Mouse (Mus musculus) thymus, adult 2 months (tissue): ENCODE data around the gene Agfg1. TPM values are rescaled to one million over a fixed set of nuclear protein-coding genes. Genes with fewer than 3 reads are reported as not detected.

Experiments
- DNase-seq: peaks from one replicate; pipeline ENCODE4 v3.0.0; 2021
- H3K27ac ChIP-seq: fragments of 200-500 bp; 2 replicates; pipeline ENCODE4 v1.5.1; 2012; ENCODE audit warnings: low read length, control low read depth; ENCODE audit not compliant: control insufficient read depth, insufficient read depth
- H3K27me3 ChIP-seq: fragments of 200-500 bp; 2 replicates; pipeline ENCODE4 v1.6.1; 2012; ENCODE audit warnings: mild to moderate bottlenecking, low read length, moderate library complexity, mixed read lengths; ENCODE audit not compliant: control insufficient read depth, insufficient read depth
- H3K36me3 ChIP-seq: fragments of 200-500 bp; 2 replicates; pipeline ENCODE4 v1.6.1; 2012; ENCODE audit warnings: mild to moderate bottlenecking, low read length, moderate library complexity; ENCODE audit not compliant: control insufficient read depth, insufficient read depth
- H3K4me1 ChIP-seq: fragments of 200-500 bp; replicated peaks from 2 replicates; pipeline ENCODE4 v1.6.1; 2012; ENCODE audit warnings: low read length; ENCODE audit not compliant: control insufficient read depth, insufficient read depth
- H3K4me3 ChIP-seq: fragments of 200-500 bp; 2 replicates; pipeline ENCODE4 v1.5.1; 2012; ENCODE audit warnings: mild to moderate bottlenecking, low read length, control low read depth, moderate library complexity; ENCODE audit not compliant: control insufficient read depth, insufficient read depth
- CTCF ChIP-seq: fragments of 200-500 bp; IDR thresholded peaks from 2 replicates; pipeline ENCODE4 v1.5.1; 2012; ENCODE audit warnings: mild to moderate bottlenecking, control low read depth, low read length, moderate library complexity, borderline replicate concordance; ENCODE audit not compliant: control insufficient read depth, poor library complexity, insufficient read depth; ENCODE audit errors: extremely low read depth
- POLR2A ChIP-seq: fragments of 200-500 bp; IDR thresholded peaks from 2 replicates; pipeline ENCODE4 v1.6.1; 2012; ENCODE audit warnings: mild to moderate bottlenecking, low read length, control low read depth, moderate library complexity; ENCODE audit not compliant: control insufficient read depth, poor library complexity, insufficient read depth; ENCODE audit errors: extremely low read depth
- WGBS: fragments of 180-500 bp; shearing (Covaris S2); methylation state at CpG from one replicate; pipeline ENCODE4 v1.1.7; 2018; 5-methylcytosine and 5-hydroxymethylcytosine counted together
- polyA plus RNA-seq: library from polyadenylated mRNA; depleted of rRNA; stranded (reverse); fragments of >200 nt; gene quantifications from 2 replicates; pipeline ENCODE4 v1.2.3, GENCODE M21; 2012

The Agfg1 gene
- polyA plus RNA-seq, 1 experiment: 75.4 TPM

GRCm38 (mm10) chr1:82806391-82806790 is 32.9 kb upstream of the Agfg1 start:
- no peak overlapping the region for H3K27ac ChIP-seq
- H3K27me3 ChIP-seq: no peaks in the 10 kb centered on the region
- no peak overlapping the region for H3K4me3 ChIP-seq
- WGBS: 98% methylated on average over 8 of the region's 8 CpGs
- H3K4me1 ChIP-seq: peaks cover 8% of the 10 kb centered on the region
- no peak for TF ChIP-seq CTCF
- no peak for TF ChIP-seq POLR2A
- DNase-seq: no peak
- no peaks in the 10 kb centered on the region for H3K36me3 ChIP-seq

DNA sequence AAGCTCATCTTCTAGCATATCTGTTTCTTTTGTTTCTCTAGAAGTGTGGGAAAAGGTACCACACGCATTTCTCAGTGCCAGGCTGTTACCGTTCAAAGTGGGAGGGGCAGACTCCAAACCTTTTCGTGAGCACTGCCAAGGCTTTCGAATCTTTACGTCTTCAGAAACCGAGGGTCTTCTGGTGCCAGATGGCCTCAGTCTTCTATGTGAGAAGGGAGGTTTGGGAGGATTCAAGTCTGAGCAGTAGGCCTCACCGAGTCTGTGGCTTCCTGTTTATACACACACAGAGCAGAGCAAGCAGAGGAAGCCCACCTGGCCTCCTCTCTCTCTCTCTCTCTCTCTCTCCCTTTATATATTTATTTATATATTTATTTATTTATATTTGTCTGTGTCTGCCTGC is 32.1 kb upstream of the Agfg1 start:
- TF ChIP-seq CTCF (no peak), POLR2A (no peak)
- Histone ChIP-seq H3K4me3 (no peak overlapping the region), H3K4me1 (peaks cover 8% of the 10 kb centered on the region), H3K36me3 (no peaks in the 10 kb centered on the region), H3K27ac (peak overlapping the region; percentile 93; the same call in 1 of the 2 replicates), H3K27me3 (no peaks in the 10 kb centered on the region)
- 16% methylated on average over 7 of the region's 7 CpGs for WGBS
- DNase-seq: peak; percentile 20

DNA sequence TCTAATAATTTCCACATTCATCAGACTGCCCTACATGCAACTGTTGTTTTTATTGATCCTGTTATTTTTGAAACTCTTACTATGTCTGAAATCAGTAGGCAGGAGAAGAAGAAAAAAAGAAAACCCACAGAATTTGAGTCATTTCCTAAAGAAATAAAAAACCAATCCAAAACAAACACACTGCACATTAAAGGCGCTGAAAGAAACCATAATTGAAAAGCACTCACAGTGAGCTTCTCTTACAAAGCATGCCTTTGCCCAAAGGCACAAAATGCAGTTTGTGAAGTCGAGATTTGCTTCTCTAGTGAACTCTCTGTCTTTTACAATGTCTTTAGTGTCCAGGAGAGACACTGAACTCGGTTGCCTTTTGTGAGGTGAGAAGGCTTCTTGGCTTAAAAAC is 30.7 kb upstream of the Agfg1 start:
- TF ChIP-seq CTCF: no peak
- no peak for TF ChIP-seq POLR2A
- H3K4me3 ChIP-seq: no peak overlapping the region

GRCm38 (mm10) chr1:82811766-82812165 is 27.5 kb upstream of the Agfg1 start:
- H3K27me3 ChIP-seq: no peaks in the 10 kb centered on the region
- DNase-seq: no peak
- 85% methylated on average over 1 of the region's 1 CpGs for WGBS
- H3K4me3 ChIP-seq: no peak overlapping the region
- peaks cover 8% of the 10 kb centered on the region for H3K4me1 ChIP-seq
- no peak overlapping the region for H3K27ac ChIP-seq
- no peak for TF ChIP-seq CTCF
- TF ChIP-seq POLR2A: no peak
- H3K36me3 ChIP-seq: no peaks in the 10 kb centered on the region

More for the DNA sequence above, 30.7 kb upstream of the Agfg1 start:
- 80% methylated on average over 3 of the region's 3 CpGs for WGBS
- Histone ChIP-seq H3K4me1 (peaks cover 8% of the 10 kb centered on the region), H3K27me3 (no peaks in the 10 kb centered on the region), H3K36me3 (no peaks in the 10 kb centered on the region), H3K27ac (no peak overlapping the region)
- no peak for DNase-seq

- no peak overlapping the region for H3K4me3 ChIP-seq
- H3K36me3 ChIP-seq: no peaks in the 10 kb centered on the region
- 54% methylated on average over 17 of the region's 17 CpGs for WGBS
- peaks cover 6% of the 10 kb centered on the region for H3K4me1 ChIP-seq
- TF ChIP-seq CTCF: no peak
- no peak for TF ChIP-seq POLR2A
- H3K27me3 ChIP-seq: no peaks in the 10 kb centered on the region
- no peak for DNase-seq
- H3K27ac ChIP-seq: no peak overlapping the region
Observed at GRCm38 (mm10) chr1:82815941-82816716, 23.2 kb upstream of the Agfg1 start.

GRCm38 (mm10) chr1:82819366-82819765 is 19.9 kb upstream of the Agfg1 start:
- no peaks in the 10 kb centered on the region for H3K36me3 ChIP-seq
- WGBS: 6% methylated on average over 10 of the region's 10 CpGs
- peaks cover 6% of the 10 kb centered on the region for H3K4me1 ChIP-seq
- H3K4me3 ChIP-seq: no peak overlapping the region
- H3K27me3 ChIP-seq: no peaks in the 10 kb centered on the region
- no peak for DNase-seq
- H3K27ac ChIP-seq: no peak overlapping the region
- TF ChIP-seq CTCF: no peak

- H3K27me3 ChIP-seq: no peaks in the 10 kb centered on the region
- no peak for DNase-seq
- TF ChIP-seq POLR2A (no peak), CTCF (no peak)
- H3K4me1 ChIP-seq: peaks cover 6% of the 10 kb centered on the region
- 94% methylated on average over 15 of the region's 15 CpGs for WGBS
- no peak overlapping the region for H3K27ac ChIP-seq
- no peaks in the 10 kb centered on the region for H3K36me3 ChIP-seq
- no peak overlapping the region for H3K4me3 ChIP-seq
Observed at GRCm38 (mm10) chr1:82820179-82820578, 19.1 kb upstream of the Agfg1 start.
